In the genomic region with DNA sequence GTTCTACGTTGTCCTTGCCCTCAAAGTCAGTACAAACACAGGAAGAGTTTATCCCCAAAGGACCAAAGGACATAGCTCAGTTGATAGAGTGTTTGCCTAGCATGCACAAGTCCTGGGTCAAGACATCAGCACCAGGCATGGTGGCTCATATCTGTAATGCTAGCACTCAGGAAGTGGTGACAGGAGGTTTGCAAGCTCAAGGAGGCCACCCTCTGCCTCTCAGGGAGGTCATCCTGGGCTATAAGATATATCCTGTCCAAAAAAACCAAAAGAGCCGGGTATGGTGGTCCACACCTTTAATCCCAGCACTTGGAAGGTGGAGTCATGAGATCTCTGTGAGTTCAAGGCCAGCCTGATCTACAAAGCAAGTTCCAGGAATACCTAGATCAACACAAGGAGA, we compare ENCODE assay signal across 21 mouse cellular contexts. TPM values are rescaled to one million over a fixed set of nuclear protein-coding genes. Genes with fewer than 3 reads are reported as not detected.
DNase-seq lines count a peak whose midpoint lies in the region; ATAC-seq and TF ChIP-seq lines count a peak whose summit lies in the region.
"Had no signal": no experiment of that assay in that cellular context is flagged by ENCODE, and none has a peak within 500 bp of the region (broad histone marks: within the 10 kb centered on the region; RNA-seq: fewer than 3 reads in every experiment).

No protein-coding gene starts in this region.

- dilution Hi-C loops in CH12.LX (cut with MboI; ENCODE audit: extremely low pct_ligation_motif_present, extremely low pct_unique_long_range_greater_than_20kb, low sequenced_read_pairs) = no loop called here

- no peak overlapping the region for H3K27ac ChIP-seq in CH12.LX (ENCODE audit: insufficient read depth, low read depth)
- H3K27ac ChIP-seq in liver, embryonic 11.5 days (ENCODE audit: low read depth, low read length) = no peak overlapping the region
- H3K27ac ChIP-seq: embryonic facial prominence, embryonic 10.5 days; embryonic facial prominence, embryonic 12.5 days; forebrain, embryonic 13.5 days; forebrain, embryonic 15.5 days had no signal

- DNase-seq in cerebellum, adult 9-10 months = peak; percentile 34
- no peak for DNase-seq in cerebellum, postnatal 36 days
- DNase-seq in CH12.LX (ENCODE audit: extremely low read depth) = no peak
- no peak for DNase-seq in ovary, postnatal 14 days (ENCODE audit: low spot score)
- no peak for DNase-seq in liver, embryonic 11.5 days (ENCODE audit: low spot score)
- DNase-seq: adrenal gland, adult 8-10 months; adrenal gland, postnatal 14 days; adrenal gland, postnatal 36 days; B cell, adult 2 months; cerebellum, adult 18-20 months; cerebellum, postnatal 14 days; forebrain, postnatal 0 days had no signal

- TF ChIP-seq CTCF in CH12.LX (conservative IDR thresholded peaks at IDR 0.05 in 1 of 2, IDR thresholded peaks at IDR 0.05 in 1 of 2; ENCODE audit: low read depth in 2 of 2, low read length in 2 of 2) = no peak

- no peaks in the 10 kb centered on the region for H3K27me3 ChIP-seq in megakaryocyte, embryonic 14.5 days (replicated peaks)
- peaks cover 43% of the 10 kb centered on the region for H3K27me3 ChIP-seq in CH12.LX (replicated peaks)
- H3K27me3 ChIP-seq in liver, embryonic 11.5 days (replicated peaks; ENCODE audit: control insufficient read depth, insufficient read depth, low read length) = peaks cover 4% of the 10 kb centered on the region; the same call in 1 of the 2 replicates
- H3K27me3 ChIP-seq: forebrain, embryonic 15.5 days had no signal

- TF ChIP-seq EP300 in CH12.LX (IDR thresholded peaks at IDR 0.05; ENCODE audit: low read length) = no peak

- TF ChIP-seq RAD21 in CH12.LX (IDR thresholded peaks at IDR 0.05; ENCODE audit: low read depth, low read length) = no peak

- no peak for TF ChIP-seq POLR2A in CH12.LX (IDR thresholded peaks at IDR 0.05; ENCODE audit: low read depth, low read length)

- H3K79me2 ChIP-seq in CH12.LX (replicated peaks; ENCODE audit: control insufficient read depth, extremely low read depth, insufficient read depth, poor library complexity, severe bottlenecking) = peaks cover 21% of the 10 kb centered on the region

- no peaks in the 10 kb centered on the region for H3K9me3 ChIP-seq in megakaryocyte, embryonic 14.5 days
- no peaks in the 10 kb centered on the region for H3K9me3 ChIP-seq in CH12.LX (replicated peaks; ENCODE audit: low read length)
- no peaks in the 10 kb centered on the region for H3K9me3 ChIP-seq in liver, embryonic 11.5 days (ENCODE audit: control insufficient read depth, low read length)
- H3K9me3 ChIP-seq: embryonic facial prominence, embryonic 10.5 days; embryonic facial prominence, embryonic 12.5 days; forebrain, embryonic 13.5 days; forebrain, embryonic 15.5 days had no signal

- ATAC-seq in megakaryocyte, adult 5-6 weeks (ENCODE audit: poor library complexity, severe bottlenecking) = no peak
- no peak for ATAC-seq in liver, embryonic 11.5 days (replicated peaks; ENCODE audit: low FRiP score)
- ATAC-seq: activated CD4-positive, CD25-positive, alpha-beta regulatory T cell, adult 4 months; CD4-positive, CD25-positive, alpha-beta regulatory T cell, adult 4 months; forebrain, embryonic 13.5 days; forebrain, embryonic 15.5 days; forebrain, postnatal 0 days; Patski had no signal

- no peak overlapping the region for H3K9ac ChIP-seq in CH12.LX (ENCODE audit: insufficient read depth, low read depth)
- no peak overlapping the region for H3K9ac ChIP-seq in liver, embryonic 11.5 days (ENCODE audit: low read depth, low read length)
- H3K9ac ChIP-seq: embryonic facial prominence, embryonic 12.5 days; forebrain, embryonic 13.5 days; forebrain, embryonic 15.5 days; forebrain, postnatal 0 days had no signal

- in situ Hi-C loops in CH12.LX (cut with MboI; ENCODE audit: low pct_ligation_motif_present, low pct_unique_long_range_greater_than_20kb, low sequenced_read_pairs) = loop anchor here (25.0 kb wide), 1 partner anchor 953 kb away; the partner anchor contains the start of gene Cpsf4l

- peaks cover 63% of the 10 kb centered on the region for H3K4me1 ChIP-seq in megakaryocyte, embryonic 14.5 days
- peaks cover under 1 to 13% of the 10 kb centered on the region in 2 experiments; a peak in 3 of 4 replicates for H3K4me1 ChIP-seq in CH12.LX (ENCODE audit: control insufficient read depth in 1 of 2, insufficient read depth in 2 of 2)
- peaks cover 12% of the 10 kb centered on the region for H3K4me1 ChIP-seq in liver, embryonic 11.5 days (replicated peaks; ENCODE audit: control insufficient read depth, insufficient read depth, low read length)

- peaks cover 10% of the 10 kb centered on the region for H3K36me3 ChIP-seq in megakaryocyte, embryonic 14.5 days (replicated peaks; ENCODE audit: low read length)
- peaks cover 9 to 14% of the 10 kb centered on the region in 2 experiments for H3K36me3 ChIP-seq in CH12.LX (replicated peaks in 1 of 2; ENCODE audit: control insufficient read depth in 1 of 2, insufficient read depth in 1 of 2, low read length in 1 of 2)
- H3K36me3 ChIP-seq in liver, embryonic 11.5 days (ENCODE audit: control insufficient read depth, insufficient read depth, low read length) = peaks cover 3% of the 10 kb centered on the region; the same call in 1 of the 2 replicates

- H3K4me2 ChIP-seq in CH12.LX (ENCODE audit: insufficient read depth, low read depth, poor library complexity, severe bottlenecking) = no peak overlapping the region
- no peak overlapping the region for H3K4me2 ChIP-seq in liver, embryonic 11.5 days
- H3K4me2 ChIP-seq: embryonic facial prominence, embryonic 12.5 days; forebrain, embryonic 13.5 days; forebrain, embryonic 15.5 days had no signal

- H3K4me3 ChIP-seq in megakaryocyte, embryonic 14.5 days (replicated peaks) = peak overlapping the region; percentile 75
- no peak overlapping the region for H3K4me3 ChIP-seq in CH12.LX (replicated peaks in 1 of 3; ENCODE audit: low read depth in 2 of 3, low read length in 2 of 3, poor library complexity in 1 of 3)
- no peak overlapping the region for H3K4me3 ChIP-seq in liver, embryonic 11.5 days (ENCODE audit: low read depth, low read length)
- H3K4me3 ChIP-seq: embryonic facial prominence, embryonic 10.5 days; embryonic facial prominence, embryonic 12.5 days; forebrain, embryonic 13.5 days; forebrain, embryonic 15.5 days had no signal

- 30% methylated on average over 2 of the region's 2 CpGs for WGBS in liver, embryonic 11.5 days

TF ChIP-seq in CH12.LX, 34 proteins besides CTCF, POLR2A, EP300 and RAD21:
- TF ChIP-seq HCFC1 (IDR thresholded peaks at IDR 0.05; ENCODE audit: low read depth, low read length) = no peak
- peak; percentile 58 for TF ChIP-seq ZNF384 (IDR thresholded peaks at IDR 0.05; ENCODE audit: low read depth, low read length)
- no peak for TF ChIP-seq TCF12 (IDR thresholded peaks at IDR 0.05; ENCODE audit: low read depth, low read length)

RNA-seq across cellular contexts. Expression of gene Rpl38, which starts 2.9 kb away (rescaled TPM):
- polyA plus RNA-seq in megakaryocyte, embryonic 14.5 days (2012; ENCODE audit: insufficient read depth, low replicate concordance) = 64.8 and 417 TPM in 2 replicates
- 716 and 867 TPM in 2 replicates for total RNA-seq in megakaryocyte, adult 5-6 weeks (2015)
- 2,870 and 3,242 TPM in 2 replicates for total RNA-seq in megakaryocyte, adult 5-6 weeks (2017)
- 5,484 and 5,556 TPM in 2 replicates for total RNA-seq in CH12.LX (2012; rRNA removed)
- 3,381 and 4,204 TPM in 2 replicates for total RNA-seq in CH12.LX (2014; rRNA removed)
- 1,021 and 1,435 TPM in 2 replicates for polyA plus RNA-seq in CH12.LX (2012; ENCODE audit: insufficient read length, low read depth)
- 1,440 and 1,641 TPM in 2 replicates for polyA plus RNA-seq in liver, embryonic 11.5 days (2014; fragmentation: Nextera tagmentation; extraction: Ambion mirVana)

RNA-seq across cellular contexts. Expression of gene Ttyh2, which starts 9.8 kb away (rescaled TPM):
- 2.7 and 5.8 TPM in 2 replicates for polyA plus RNA-seq in megakaryocyte, embryonic 14.5 days (2012; ENCODE audit: insufficient read depth, low replicate concordance)
- 0.27 and 0.40 TPM in 2 replicates for total RNA-seq in megakaryocyte, adult 5-6 weeks (2015)
- total RNA-seq in megakaryocyte, adult 5-6 weeks (2017) = 0.73 and 0.88 TPM in 2 replicates
- total RNA-seq in CH12.LX (2012; rRNA removed) (1.4 TPM in 2 replicates), CH12.LX (2014; rRNA removed) (0.82 and 1.2 TPM in 2 replicates)
- polyA plus RNA-seq in CH12.LX (2012; ENCODE audit: insufficient read length, low read depth) = 2.4 TPM in 2 replicates
- polyA plus RNA-seq in liver, embryonic 11.5 days (2014; fragmentation: Nextera tagmentation; extraction: Ambion mirVana) = 7.1 and 7.4 TPM in 2 replicates
